Mouse (Mus musculus): Measurements from ENCODE around the gene Pde1b.

DNA sequence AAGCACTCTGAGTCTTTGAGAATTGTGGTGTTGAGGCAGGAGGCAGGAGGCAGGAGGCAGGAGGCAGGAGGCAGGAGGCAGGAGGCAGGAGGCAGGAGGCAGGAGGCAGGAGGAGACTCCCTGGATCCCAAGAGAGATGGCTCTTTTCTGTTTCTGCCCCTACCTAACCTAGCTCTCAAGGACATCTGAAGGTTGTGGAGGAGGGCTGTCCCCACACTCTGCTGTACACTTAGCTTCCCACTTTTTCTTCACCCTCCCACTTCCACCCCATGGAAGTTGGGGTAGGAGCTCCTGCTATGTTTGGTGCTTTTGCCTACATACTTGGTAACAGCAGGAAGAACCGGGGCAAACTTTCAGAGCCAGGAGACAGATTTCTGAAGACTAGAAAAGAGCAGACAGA, 33.0 kb downstream of the Pde1b start:
- no peak for TF ChIP-seq POLR2A (IDR thresholded peaks at IDR 0.05; ENCODE audit: low read depth, low read length)
- TF ChIP-seq CTCF (IDR thresholded peaks at IDR 0.05; ENCODE audit: borderline replicate concordance, insufficient read depth, low read length): no peak
